Mouse (Mus musculus) lung, adult 2 months (tissue): ENCODE results near the gene Zfp791.
A peak's percentile ranks its signal among the peaks of the same experiment; 100 is the strongest.

Experiments used
- CTCF ChIP-seq: fragments of 200-500 bp; IDR thresholded peaks from 2 replicates; pipeline ENCODE4 v1.5.1; 2011; ENCODE audit warnings: mild to moderate bottlenecking, low read length, control low read depth; ENCODE audit not compliant: insufficient read depth
- POLR2A ChIP-seq: fragments of 200-500 bp; IDR thresholded peaks from 2 replicates; pipeline ENCODE4 v1.6.1; 2011; ENCODE audit warnings: low read depth, mild to moderate bottlenecking, control low read depth, low read length, borderline replicate concordance; ENCODE audit errors: extremely low read depth

DNA sequence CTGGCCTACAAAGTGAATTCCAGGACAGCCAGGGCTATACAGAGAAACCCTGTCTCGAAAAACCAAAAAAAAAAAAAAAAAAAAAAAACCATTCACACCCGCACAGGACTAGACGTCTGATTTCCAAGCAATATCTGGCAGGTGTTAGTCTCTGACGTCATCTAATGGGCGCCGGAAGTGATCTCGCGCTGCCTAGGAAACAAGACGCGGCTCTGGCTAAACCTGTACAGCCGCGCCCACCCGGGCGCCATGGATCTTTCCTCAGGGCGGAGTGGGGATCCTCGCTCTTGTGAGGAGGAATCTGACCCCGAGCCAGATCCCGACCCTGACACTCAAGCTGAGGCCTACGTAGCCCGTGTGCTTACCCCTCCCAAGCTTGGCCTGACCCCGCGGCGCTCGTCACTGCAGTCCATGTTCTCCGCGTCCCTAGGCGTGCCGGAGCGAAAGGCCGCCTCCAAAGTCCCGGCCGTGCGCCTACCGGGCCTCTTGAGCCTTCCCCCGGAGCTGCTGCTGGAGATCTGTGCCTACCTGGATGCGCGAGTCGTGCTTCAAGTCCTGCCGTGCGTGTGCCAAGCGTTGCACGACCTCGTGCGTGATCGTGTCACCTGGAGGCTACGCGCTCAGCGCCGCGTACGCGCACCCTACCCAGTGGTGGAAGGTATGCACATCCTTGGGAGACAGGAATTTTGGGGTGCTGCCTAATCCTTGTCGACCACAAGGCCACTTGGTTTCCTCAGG, 62.8 kb downstream of the Zfp791 start, which contains the start of gene Fbxw9:
- no peak for TF ChIP-seq CTCF
- peak; percentile 36; the same call in 1 of the 2 replicates for TF ChIP-seq POLR2A
